Mouse (Mus musculus) neural tube, embryonic 13.5 days (tissue): ENCODE measurements around the gene Gabrb1. TPM values are rescaled to one million over a fixed set of nuclear protein-coding genes. Genes with fewer than 3 reads are reported as not detected.

ENCODE experiments used
- polyA plus RNA-seq: library from polyadenylated mRNA; unstranded; fragments of >200 nt; fragmentation: Nextera tagmentation; extraction: Ambion mirVana; gene quantifications from 2 replicates; pipeline ENCODE4 v1.2.1, GENCODE M21; 2015

Gene Gabrb1
- polyA plus RNA-seq, 1 experiment from 2014 or later: 8.7 TPM

Other genes with a start within 250 kb of the Gabrb1 start
- 0.80 TPM in 1 of 2 replicates, not detected in the other for gene Cox7b2, start 109.9 kb upstream of the Gabrb1 start, polyA plus RNA-seq
- 9.4 and 9.5 TPM in 2 replicates for gene Gabra4, start 195 bp downstream of the Gabrb1 start, polyA plus RNA-seq